In the genomic region with DNA sequence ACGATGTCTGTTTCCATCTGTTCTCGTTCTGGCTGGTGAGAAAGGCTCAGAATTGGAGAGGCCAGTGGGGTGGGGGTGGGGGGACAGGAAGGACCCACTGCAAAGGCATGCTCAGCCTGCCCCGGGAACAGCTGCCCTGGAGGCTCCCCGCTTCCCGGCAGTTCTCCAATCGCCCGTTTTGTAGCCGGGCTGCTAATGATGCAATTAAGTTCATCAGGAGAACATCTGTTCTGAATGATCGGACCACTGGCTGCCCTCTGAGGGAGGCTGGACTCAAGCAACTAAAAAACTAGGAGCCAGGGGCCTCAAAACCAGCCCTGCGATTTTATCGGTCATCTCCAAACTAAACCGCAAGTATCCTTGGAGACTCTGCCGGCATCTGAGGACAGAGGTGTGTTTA, we compare ENCODE assay signal across 10 mouse cellular contexts. TPM values are rescaled to one million over a fixed set of nuclear protein-coding genes. Genes with fewer than 3 reads are reported as not detected.
DNase-seq lines count a peak whose midpoint lies in the region; ATAC-seq lines count a peak whose summit lies in the region.
"Had no signal": no experiment of that assay in that cellular context is flagged by ENCODE, and none has a peak within 500 bp of the region (broad histone marks: within the 10 kb centered on the region; RNA-seq: fewer than 3 reads in every experiment).

No protein-coding gene starts in this region.

- H3K27me3 ChIP-seq in midbrain, embryonic 15.5 days (replicated peaks), result peaks cover 36% of the 10 kb centered on the region; the same call in 1 of the 2 replicates

- WGBS in midbrain, embryonic 15.5 days, result 13% methylated on average over 13 of the region's 13 CpGs

- intact Hi-C loops in heart, postnatal 14 days (cut with DNase I), result no loop called here

- H3K27ac ChIP-seq in midbrain, embryonic 15.5 days, result no peak overlapping the region
- H3K27ac ChIP-seq: heart, embryonic 15.5 days; liver, embryonic 13.5 days had no signal

- peaks cover 22% of the 10 kb centered on the region for H3K4me1 ChIP-seq in midbrain, embryonic 15.5 days

- H3K4me2 ChIP-seq in midbrain, embryonic 15.5 days, result no peak overlapping the region
- H3K4me2 ChIP-seq: heart, embryonic 15.5 days; liver, embryonic 13.5 days had no signal

- 0 out of 2 replicates have a peak, but pooled peaks have one; percentile 16 for ATAC-seq in midbrain, embryonic 15.5 days (replicated peaks)

- no peak overlapping the region for H3K4me3 ChIP-seq in midbrain, embryonic 15.5 days
- H3K4me3 ChIP-seq: heart, embryonic 15.5 days; liver, embryonic 13.5 days had no signal

- peak; percentile 27 for DNase-seq in cerebellum, postnatal 10 days
- DNase-seq in cerebellum, postnatal 36 days, result no peak
- peak; percentile 56 for DNase-seq in embryo, embryonic 9.5 days (ENCODE audit: extremely low spot score)
- DNase-seq in heart, postnatal 14 days, result peak; percentile 49 to 52
- no peak for DNase-seq in layer of hippocampus, adult 9-10 months (ENCODE audit: low spot score)
- DNase-seq in thymus, postnatal 36 days, result no peak
- DNase-seq in layer of hippocampus, postnatal 25 days (ENCODE audit: extremely low spot score in 1 of 2, low spot score in 1 of 2), result no peak
- DNase-seq: liver, embryonic 13.5 days had no signal

- no peak overlapping the region for H3K9ac ChIP-seq in midbrain, embryonic 15.5 days
- H3K9ac ChIP-seq: heart, embryonic 15.5 days; liver, embryonic 13.5 days had no signal

- H3K36me3 ChIP-seq in midbrain, embryonic 15.5 days (replicated peaks), result no peaks in the 10 kb centered on the region
- H3K36me3 ChIP-seq: heart, embryonic 15.5 days; liver, embryonic 13.5 days had no signal

- no peaks in the 10 kb centered on the region for H3K9me3 ChIP-seq in midbrain, embryonic 15.5 days
- H3K9me3 ChIP-seq: heart, embryonic 15.5 days; liver, embryonic 13.5 days had no signal

RNA-seq across cellular contexts. Expression of a gene that starts 44.1 kb away (rescaled TPM):
- 10 to 100 TPM; 28.9 to 30.9 TPM for total RNA-seq in heart, postnatal 14 days (2021)
- 11.1 and 12.4 TPM in 2 replicates for polyA plus RNA-seq in midbrain, embryonic 15.5 days (2015; fragmentation: Nextera tagmentation; extraction: Ambion mirVana)
- 10 to 100 TPM; 18.0 to 24.2 TPM for total RNA-seq in layer of hippocampus, postnatal 25 days (2021)

Comparison
In these comparisons a context has a peak if more than half of its experiments do, and no peak if none do; other contexts are left out.
1. DNase-seq: peak in cerebellum, postnatal 10 days (2 of 2), embryo, embryonic 9.5 days (single experiment) and heart, postnatal 14 days (2 of 2); none in cerebellum, postnatal 36 days (0 of 2), layer of hippocampus, adult 9-10 months (single experiment), thymus, postnatal 36 days (0 of 2) and layer of hippocampus, postnatal 25 days (0 of 2).